Mouse (Mus musculus) T-helper 2 cell (primary cell): ENCODE measurements at regions not wholly inside any gene's neighbourhood (a gene's known extent, or its start where the extent isn't known, plus 50 kb on each side); places are given as distances from the start of the nearest gene placed in this dataset.

ENCODE experiments used
- in situ Hi-C: fragments of 300-600 bp; cut with MboI, MseI; formaldehyde crosslinking; loops from one replicate; pipeline ENCODE4 v1.15.1; 2025; ENCODE audit warnings: high pct_unique_total_duplicates

GRCm38 (mm10) chr14:106190721-106191120, 84.7 kb downstream of the Trim52 start:
- in situ Hi-C loops = no loop called here

GRCm38 (mm10) chr14:106193583-106193982, 87.6 kb downstream of the Trim52 start:
- in situ Hi-C loops = no loop called here

- in situ Hi-C loops = no loop called here
Measured at GRCm38 (mm10) chr14:106194104-106194503, 88.1 kb downstream of the Trim52 start.

DNA sequence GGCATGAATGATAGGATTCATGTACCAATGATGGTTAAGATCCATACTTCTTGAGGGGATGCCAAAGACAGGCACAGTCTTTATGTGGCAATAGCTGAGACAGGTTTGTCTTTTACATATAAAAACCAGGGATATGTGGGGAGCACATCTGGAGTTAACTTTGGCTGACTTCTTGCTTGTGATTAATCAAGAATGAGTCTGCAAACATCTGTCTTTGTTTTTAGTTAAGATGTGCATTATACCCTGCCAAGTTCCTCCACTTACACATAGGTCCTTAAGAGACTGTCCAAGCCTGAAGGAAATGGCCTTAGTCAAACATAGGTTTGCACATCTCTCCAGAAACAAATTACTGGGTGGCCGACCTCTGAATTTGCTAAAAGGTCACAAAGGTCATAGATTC, 91.8 kb downstream of the Trim52 start:
- in situ Hi-C loops = no loop called here

DNA sequence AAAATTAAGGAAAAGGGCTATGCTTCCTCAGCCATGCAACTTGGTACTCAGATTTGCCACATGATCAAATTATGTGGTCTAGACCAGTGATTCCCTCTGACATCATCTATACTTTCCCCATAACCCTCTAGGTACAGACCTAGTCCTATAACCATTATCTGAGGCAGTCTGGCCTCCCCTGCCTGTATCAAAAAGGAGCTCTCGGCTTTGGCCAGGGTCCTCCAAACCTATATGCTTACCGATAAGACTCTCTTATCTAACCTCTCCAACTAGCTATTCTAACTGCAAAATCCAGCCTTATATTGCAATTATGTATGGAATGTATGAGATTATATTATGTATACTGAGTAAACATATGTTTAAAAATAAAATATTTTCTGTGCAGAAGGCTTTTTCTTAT, 93.1 kb downstream of the Trim52 start:
- in situ Hi-C loops = no loop called here

DNA sequence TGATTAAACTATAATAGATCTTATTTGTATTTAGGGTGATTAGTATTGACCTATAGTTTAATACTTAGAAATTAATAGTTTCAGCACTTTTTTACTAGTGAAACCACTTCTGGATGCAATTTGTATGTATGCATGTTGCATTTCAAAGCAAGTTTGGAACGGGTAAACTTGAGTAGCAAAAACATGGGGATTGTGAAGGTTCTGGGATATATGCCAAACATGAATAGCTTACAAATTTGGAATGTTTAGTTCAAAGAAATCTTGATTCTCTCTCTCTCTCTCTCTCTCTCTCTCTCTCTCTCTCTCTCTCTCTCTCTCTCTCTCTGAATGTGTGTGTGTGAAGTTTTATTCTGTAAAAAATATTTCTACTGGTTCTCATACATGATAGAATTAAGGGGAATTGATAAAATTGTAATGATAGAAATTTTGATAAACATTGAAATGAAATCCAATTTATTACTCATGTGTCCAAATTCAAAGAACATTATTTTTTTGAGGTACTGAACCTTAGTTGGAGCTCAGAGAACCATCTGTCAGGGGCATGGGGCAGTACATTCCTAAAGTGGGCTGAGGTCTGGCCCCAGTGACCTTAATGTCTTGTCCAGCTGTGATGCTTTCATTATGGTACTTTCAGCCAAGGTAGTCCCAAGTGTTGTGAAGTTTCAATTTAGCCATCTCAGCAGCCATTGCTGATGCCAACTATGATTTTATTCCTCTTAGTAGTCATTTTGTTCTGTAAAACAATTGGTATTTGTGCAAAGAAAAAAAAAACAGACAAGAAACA, 93.7 kb downstream of the Trim52 start:
- in situ Hi-C loops = no loop called here

- in situ Hi-C loops = no loop called here
Measured at GRCm38 (mm10) chr14:106211062-106211461, 105.1 kb downstream of the Trim52 start.

- in situ Hi-C loops = no loop called here
Measured at GRCm38 (mm10) chr14:106217681-106218080, 111.7 kb downstream of the Trim52 start.

- in situ Hi-C loops = no loop called here
Measured at GRCm38 (mm10) chr14:106219293-106219797, 113.3 kb downstream of the Trim52 start.

DNA sequence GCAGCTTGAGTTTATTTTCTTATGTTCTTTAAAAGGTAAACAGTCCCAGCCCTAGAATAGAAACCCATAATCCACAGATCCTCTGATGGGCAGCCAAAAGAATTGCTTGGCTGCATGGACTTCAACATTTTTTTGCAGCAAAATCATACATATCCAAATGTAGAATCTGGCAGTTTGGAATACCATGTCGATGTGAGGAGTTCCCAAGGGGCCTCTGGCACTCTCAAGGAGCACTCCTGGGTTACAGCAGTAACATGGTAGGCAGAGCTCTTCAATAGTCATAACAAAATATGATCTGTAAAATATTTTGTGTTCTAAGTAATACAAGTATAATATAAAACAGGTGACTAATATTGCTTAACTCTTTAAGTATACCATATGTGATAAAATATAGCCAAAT, 119.4 kb downstream of the Trim52 start:
- in situ Hi-C loops = no loop called here

DNA sequence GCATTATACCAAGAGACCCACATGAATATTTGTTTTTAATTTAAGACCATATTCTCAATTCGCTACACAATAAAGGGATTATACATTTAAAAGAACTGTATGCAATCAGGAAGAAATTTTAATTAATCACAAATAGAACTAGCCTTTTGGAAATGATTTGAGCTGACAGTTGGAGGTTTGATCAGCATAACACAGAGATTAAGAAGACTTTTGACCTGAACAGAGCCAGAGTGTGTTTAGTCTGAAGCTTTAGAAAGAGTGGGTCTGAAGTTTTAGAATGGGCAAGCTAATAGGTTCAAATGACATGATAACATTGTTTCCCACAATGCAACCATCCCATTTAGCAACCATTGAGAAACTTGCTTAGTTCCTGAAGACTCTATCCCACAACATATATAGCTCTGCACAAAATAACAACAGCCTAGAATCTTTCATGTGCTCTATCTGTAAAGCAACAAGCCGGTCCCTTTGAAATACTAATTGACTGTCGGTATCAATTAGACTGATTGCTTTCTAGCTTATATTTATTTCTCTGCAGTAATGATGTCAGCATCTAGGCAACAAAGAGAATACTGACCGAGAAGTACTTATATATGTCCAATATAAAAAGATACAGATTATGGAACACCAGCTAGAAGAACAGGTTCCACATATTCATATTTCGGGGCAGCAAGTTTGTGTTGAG, 135.9 kb downstream of the Trim52 start:
- in situ Hi-C loops = no loop called here

DNA sequence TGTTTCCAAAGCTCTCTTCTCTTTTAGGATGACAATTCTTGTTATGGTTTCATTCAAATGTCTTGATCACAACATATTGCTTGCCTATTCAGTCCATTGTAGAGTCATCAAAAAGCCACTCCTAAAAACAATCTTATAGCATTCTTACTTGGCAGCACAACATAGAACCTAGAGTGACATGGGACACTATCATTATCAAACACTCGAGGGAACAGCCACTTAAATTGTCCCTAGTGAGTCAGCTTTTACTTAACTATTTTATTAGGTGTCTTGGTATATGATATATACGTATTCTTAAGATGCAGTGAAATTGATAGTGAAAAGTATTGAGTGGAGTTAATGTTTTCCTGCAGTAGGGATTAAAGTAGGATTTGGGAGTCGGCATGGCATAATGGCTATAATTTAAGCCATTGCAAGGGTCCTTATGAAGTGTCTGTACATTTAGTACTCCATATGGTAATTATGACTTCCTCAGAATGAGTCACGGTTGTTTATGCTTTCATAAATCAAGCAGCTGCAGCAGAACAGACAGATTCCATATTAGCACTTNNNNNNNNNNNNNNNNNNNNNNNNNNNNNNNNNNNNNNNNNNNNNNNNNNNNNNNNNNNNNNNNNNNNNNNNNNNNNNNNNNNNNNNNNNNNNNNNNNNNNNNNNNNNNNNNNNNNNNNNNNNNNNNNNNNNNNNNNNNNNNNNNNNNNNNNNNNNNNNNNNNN, 153.6 kb downstream of the Trim52 start:
- in situ Hi-C loops = no loop called here

GRCm38 (mm10) chr14:106265290-106265689, 159.3 kb downstream of the Trim52 start:
- in situ Hi-C loops = no loop called here

DNA sequence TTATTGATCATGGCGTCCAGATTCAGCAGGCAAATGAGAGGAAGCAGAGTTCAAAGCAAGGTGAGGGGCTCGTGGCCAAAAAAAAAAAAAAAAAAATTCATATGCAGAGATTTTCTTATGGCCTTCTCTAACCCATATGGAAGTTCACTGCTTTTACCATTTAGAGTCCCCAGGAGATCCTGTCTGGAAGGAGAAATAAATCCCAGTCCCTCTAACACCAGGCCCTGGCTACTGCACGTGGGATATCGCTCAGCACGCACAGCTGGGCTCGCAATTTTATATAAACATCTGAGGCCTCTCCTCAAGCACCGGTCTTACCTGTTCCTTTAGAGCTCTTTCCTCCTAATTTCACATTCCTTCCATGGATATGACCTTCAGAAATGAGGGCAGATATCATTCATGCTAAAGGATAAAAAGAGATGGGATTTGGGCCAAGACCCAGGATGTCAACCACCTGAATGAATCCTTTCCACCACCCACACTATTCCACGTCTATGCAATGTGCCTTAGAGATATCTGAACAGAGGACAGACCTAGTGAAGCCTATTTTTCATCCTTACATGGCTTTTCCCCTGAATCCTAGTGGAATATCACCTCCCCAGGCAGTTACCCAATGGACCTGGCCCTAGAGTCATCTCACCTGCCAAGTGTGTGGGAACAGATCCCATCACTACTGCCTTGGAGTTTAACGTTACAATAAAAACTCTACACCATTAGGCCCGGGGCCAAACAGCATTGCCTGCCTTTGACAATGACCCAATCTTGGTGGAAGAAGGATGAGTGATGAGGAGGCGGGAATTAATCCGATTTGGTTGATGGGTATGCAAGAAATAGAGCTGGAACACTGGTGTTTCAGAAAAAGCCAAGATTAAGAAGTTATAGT, 161.9 kb downstream of the Trim52 start:
- in situ Hi-C loops = no loop called here

- in situ Hi-C loops = no loop called here
Measured at GRCm38 (mm10) chr14:106269680-106270079, 163.7 kb downstream of the Trim52 start.

- in situ Hi-C loops = no loop called here
Measured at GRCm38 (mm10) chr14:106313558-106313957, 207.6 kb downstream of the Trim52 start.

- in situ Hi-C loops = no loop called here
Measured at GRCm38 (mm10) chr14:106314079-106314551, 208.1 kb downstream of the Trim52 start.

- in situ Hi-C loops = no loop called here
Measured at GRCm38 (mm10) chr14:106318767-106319166, 212.8 kb downstream of the Trim52 start.

DNA sequence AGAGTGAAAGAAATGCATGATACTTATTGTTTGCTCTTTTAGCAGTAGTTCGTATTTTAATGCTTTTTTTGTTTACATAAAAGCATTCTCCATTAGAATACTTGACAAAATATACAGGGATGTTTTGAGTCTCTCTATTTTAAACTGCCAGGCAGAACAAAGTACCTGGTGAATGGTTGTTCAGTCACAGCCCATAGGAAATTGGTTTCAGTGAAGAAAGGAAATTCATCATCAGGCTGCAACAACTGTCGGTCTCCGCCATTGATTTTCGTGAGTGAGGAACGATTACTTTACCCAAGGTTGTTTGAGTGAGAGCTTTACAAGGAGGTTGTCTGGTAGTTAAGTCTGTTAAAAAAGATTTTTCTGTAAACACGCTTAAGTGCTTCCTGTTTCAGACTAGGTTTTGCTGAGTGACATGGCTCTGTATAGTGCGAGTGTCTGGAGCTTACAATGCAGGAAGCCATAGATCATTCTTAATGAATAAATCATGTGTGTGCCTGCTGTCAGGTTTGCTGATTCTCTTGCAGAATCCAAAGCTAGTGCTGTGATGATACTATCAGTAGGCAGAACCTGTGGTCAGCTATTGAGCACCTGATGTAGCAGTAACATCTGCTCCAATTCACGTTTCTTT, 221.8 kb downstream of the Trim52 start:
- in situ Hi-C loops = no loop called here

DNA sequence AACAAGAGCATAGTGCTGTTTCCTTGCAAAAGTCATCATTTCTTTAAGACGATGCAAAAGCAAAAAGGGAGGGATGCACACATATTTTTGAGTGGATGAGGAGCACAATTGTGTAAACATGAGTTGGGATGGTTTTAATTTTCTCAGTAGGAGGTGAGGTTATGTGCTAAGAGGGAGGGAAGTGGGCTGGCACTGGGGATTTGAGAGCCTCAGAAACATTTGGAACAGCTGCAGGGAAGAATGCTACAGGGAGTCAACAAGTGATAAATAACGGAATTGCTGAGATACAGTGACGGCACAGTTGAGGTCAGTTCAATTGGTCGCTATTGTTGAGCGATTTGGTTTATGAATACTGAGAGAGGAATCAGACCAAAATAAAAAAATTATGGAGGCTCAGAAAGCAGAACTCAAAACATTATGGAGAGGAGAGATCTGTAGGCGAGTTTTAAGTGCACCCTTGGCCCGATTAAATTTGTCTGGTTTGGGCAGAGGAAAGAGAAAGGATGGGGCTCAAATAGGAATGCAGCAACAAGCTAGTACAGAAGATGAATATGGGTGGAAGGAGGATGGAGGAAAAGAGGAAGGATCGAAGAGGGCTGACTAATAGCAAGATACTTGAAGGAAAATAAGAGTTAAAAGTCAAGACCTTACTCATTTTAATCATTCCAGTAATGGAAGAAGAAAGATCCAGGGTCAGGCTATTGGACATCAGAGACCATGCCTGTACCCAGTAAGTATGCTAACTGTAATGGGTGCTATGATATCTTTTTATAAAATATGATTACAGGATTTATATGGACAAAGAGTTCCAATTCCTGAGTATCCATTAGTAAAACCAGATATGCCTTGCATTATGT, 259.0 kb downstream of the Trim52 start:
- in situ Hi-C loops = no loop called here
